In the genomic region with DNA sequence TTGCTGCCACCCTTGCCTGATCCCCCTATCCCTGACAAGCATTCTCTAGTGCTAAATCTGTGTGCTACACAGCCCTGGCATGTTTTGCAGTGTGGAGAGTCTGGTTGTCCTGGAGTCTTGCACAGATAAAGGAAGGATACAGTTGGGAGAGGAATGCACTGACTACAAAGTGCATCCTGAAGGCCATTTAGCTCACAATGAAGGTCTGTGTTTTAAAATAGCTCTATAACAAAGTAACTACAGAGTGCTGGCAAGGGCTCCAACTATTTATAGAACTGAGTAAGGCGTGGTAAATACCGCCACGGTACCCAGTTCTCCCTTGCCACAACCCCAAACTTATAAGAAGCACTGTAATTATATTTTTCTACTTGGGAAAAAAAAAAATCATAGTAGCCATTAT, we compare ENCODE assay signal across 9 mouse cellular contexts.
DNase-seq lines count a peak whose midpoint lies in the region; ATAC-seq and TF ChIP-seq lines count a peak whose summit lies in the region.
"Had no signal": no experiment of that assay in that cellular context is flagged by ENCODE, and none has a peak within 500 bp of the region (broad histone marks: within the 10 kb centered on the region; RNA-seq: fewer than 3 reads in every experiment).

No protein-coding gene starts in this region.

- H3K9ac ChIP-seq in midbrain, embryonic 16.5 days (ENCODE audit: low read depth, low read length) = no peak overlapping the region
- no peak overlapping the region for H3K9ac ChIP-seq in midbrain, embryonic 11.5 days (ENCODE audit: low read length)
- no peak overlapping the region for H3K9ac ChIP-seq in heart, postnatal 0 days (replicated peaks; ENCODE audit: low read depth, low read length)
- H3K9ac ChIP-seq in stomach, embryonic 16.5 days (ENCODE audit: low read length) = no peak overlapping the region

- no peak for TF ChIP-seq CTCF in heart, postnatal 0 days (IDR thresholded peaks at IDR 0.05; ENCODE audit: low read depth)
- no peak for TF ChIP-seq CTCF in thymus, adult 2 months (IDR thresholded peaks at IDR 0.05; ENCODE audit: borderline replicate concordance, control insufficient read depth, extremely low read depth, insufficient read depth, low read length, poor library complexity)

- H3K27ac ChIP-seq in midbrain, embryonic 16.5 days (ENCODE audit: low read length) = no peak overlapping the region
- no peak overlapping the region for H3K27ac ChIP-seq in midbrain, embryonic 11.5 days (ENCODE audit: low read depth, low read length)
- H3K27ac ChIP-seq in heart, postnatal 0 days (ENCODE audit: low read depth) = peak overlapping the region; percentile 86
- H3K27ac ChIP-seq in stomach, embryonic 16.5 days (ENCODE audit: low read length) = peak overlapping the region; percentile 57
- H3K27ac ChIP-seq in thymus, adult 2 months (ENCODE audit: control insufficient read depth, insufficient read depth, low read length) = no peak overlapping the region; the same call in 1 of the 2 replicates
- H3K27ac ChIP-seq: midbrain, embryonic 10.5 days had no signal

- no peaks in the 10 kb centered on the region for H3K9me3 ChIP-seq in midbrain, embryonic 16.5 days (replicated peaks; ENCODE audit: control insufficient read depth, low read length, poor library complexity, severe bottlenecking)
- no peaks in the 10 kb centered on the region for H3K9me3 ChIP-seq in midbrain, embryonic 11.5 days (ENCODE audit: control insufficient read depth, low read length)
- no peaks in the 10 kb centered on the region for H3K9me3 ChIP-seq in heart, postnatal 0 days (replicated peaks; ENCODE audit: control insufficient read depth, low read length)
- no peaks in the 10 kb centered on the region for H3K9me3 ChIP-seq in stomach, embryonic 16.5 days (replicated peaks; ENCODE audit: control insufficient read depth, low read length)
- H3K9me3 ChIP-seq: midbrain, embryonic 10.5 days had no signal

- H3K36me3 ChIP-seq in midbrain, embryonic 16.5 days (ENCODE audit: control insufficient read depth, insufficient read depth, low read length) = no peaks in the 10 kb centered on the region
- H3K36me3 ChIP-seq in midbrain, embryonic 11.5 days (ENCODE audit: control insufficient read depth, insufficient read depth, low read length) = no peaks in the 10 kb centered on the region
- no peaks in the 10 kb centered on the region for H3K36me3 ChIP-seq in heart, postnatal 0 days (replicated peaks; ENCODE audit: control insufficient read depth, insufficient read depth, low read length)
- no peaks in the 10 kb centered on the region for H3K36me3 ChIP-seq in stomach, embryonic 16.5 days (ENCODE audit: control insufficient read depth, insufficient read depth, low read length)
- no peaks in the 10 kb centered on the region for H3K36me3 ChIP-seq in thymus, adult 2 months (ENCODE audit: control insufficient read depth, insufficient read depth, low read length)
- H3K36me3 ChIP-seq: midbrain, embryonic 10.5 days had no signal

- WGBS in midbrain, embryonic 16.5 days = 67% methylated on average over 3 of the region's 3 CpGs
- 92% methylated on average over 3 of the region's 3 CpGs for WGBS in midbrain, embryonic 11.5 days
- WGBS in heart, postnatal 0 days = 0% methylated on average over 3 of the region's 3 CpGs
- WGBS in stomach, embryonic 16.5 days = 36% methylated on average over 3 of the region's 3 CpGs
- 37% methylated on average over 3 of the region's 3 CpGs for WGBS in thymus, adult 2 months

- no peak overlapping the region for H3K4me3 ChIP-seq in midbrain, embryonic 16.5 days (ENCODE audit: low read depth, low read length)
- no peak overlapping the region for H3K4me3 ChIP-seq in midbrain, embryonic 11.5 days (ENCODE audit: low read depth, low read length)
- H3K4me3 ChIP-seq in heart, postnatal 0 days (ENCODE audit: low read depth, low read length) = peak overlapping the region; percentile 22
- H3K4me3 ChIP-seq in stomach, embryonic 16.5 days (replicated peaks; ENCODE audit: low read length) = no peak overlapping the region
- no peak overlapping the region for H3K4me3 ChIP-seq in thymus, adult 2 months (ENCODE audit: control insufficient read depth, insufficient read depth, low read length)
- H3K4me3 ChIP-seq: midbrain, embryonic 10.5 days had no signal

- H3K27me3 ChIP-seq in midbrain, embryonic 16.5 days (ENCODE audit: control insufficient read depth, insufficient read depth, low read depth, low read length) = no peaks in the 10 kb centered on the region
- no peaks in the 10 kb centered on the region for H3K27me3 ChIP-seq in midbrain, embryonic 11.5 days (ENCODE audit: control insufficient read depth, insufficient read depth, low read length)
- no peaks in the 10 kb centered on the region for H3K27me3 ChIP-seq in heart, postnatal 0 days (ENCODE audit: control insufficient read depth, insufficient read depth, low read length)
- no peaks in the 10 kb centered on the region for H3K27me3 ChIP-seq in stomach, embryonic 16.5 days (ENCODE audit: control insufficient read depth, insufficient read depth, low read length)
- H3K27me3 ChIP-seq in thymus, adult 2 months (ENCODE audit: control insufficient read depth, insufficient read depth, low read length) = no peaks in the 10 kb centered on the region

- H3K4me1 ChIP-seq in midbrain, embryonic 16.5 days (ENCODE audit: control insufficient read depth, insufficient read depth, low read length) = peaks cover 3% of the 10 kb centered on the region; the same call in 1 of the 2 replicates
- H3K4me1 ChIP-seq in midbrain, embryonic 11.5 days (ENCODE audit: control insufficient read depth, insufficient read depth, low read length) = no peaks in the 10 kb centered on the region
- peaks cover 49% of the 10 kb centered on the region for H3K4me1 ChIP-seq in heart, postnatal 0 days (ENCODE audit: control insufficient read depth, insufficient read depth)
- H3K4me1 ChIP-seq in stomach, embryonic 16.5 days (ENCODE audit: control insufficient read depth, insufficient read depth, low read length) = no peaks in the 10 kb centered on the region
- peaks cover 2% of the 10 kb centered on the region; the same call in 1 of the 2 replicates for H3K4me1 ChIP-seq in thymus, adult 2 months (replicated peaks; ENCODE audit: control insufficient read depth, insufficient read depth, low read length)
- H3K4me1 ChIP-seq: midbrain, embryonic 10.5 days had no signal

- DNase-seq in heart, adult 11 months = peak; percentile 96
- no peak for DNase-seq in heart, postnatal 36 days
- no peak for DNase-seq in midbrain, embryonic 11.5 days (ENCODE audit: low spot score, missing footprints)
- DNase-seq in heart, postnatal 0 days (ENCODE audit: low spot score) = peak; percentile 94
- DNase-seq in thymus, adult 2 months = no peak

- peak; percentile 73; the same call in 1 of the 2 replicates for TF ChIP-seq EP300 in heart, postnatal 0 days (IDR thresholded peaks at IDR 0.05; ENCODE audit: low read depth)

- H3K4me2 ChIP-seq in midbrain, embryonic 16.5 days (ENCODE audit: low read length) = no peak overlapping the region
- H3K4me2 ChIP-seq in midbrain, embryonic 11.5 days = no peak overlapping the region
- H3K4me2 ChIP-seq in heart, postnatal 0 days (ENCODE audit: low read depth, low read length) = peak overlapping the region; percentile 53
- H3K4me2 ChIP-seq in stomach, embryonic 16.5 days (ENCODE audit: low read depth, low read length) = no peak overlapping the region

- intact Hi-C loops in heart, postnatal 36 days (cut with DNase I) = no loop called here

- ATAC-seq in midbrain, embryonic 16.5 days = 0 out of 2 replicates have a peak, but pooled peaks have one; percentile 48
- ATAC-seq in midbrain, embryonic 11.5 days (ENCODE audit: low FRiP score) = no peak
- ATAC-seq in heart, postnatal 0 days (ENCODE audit: insufficient read depth, low read depth) = peak; percentile 97
- ATAC-seq in stomach, embryonic 16.5 days (ENCODE audit: insufficient read depth, low FRiP score) = peak; percentile 40; the same call in 1 of the 2 replicates
- ATAC-seq in CD4-positive, CD25-positive, alpha-beta regulatory T cell, adult 4 months = no peak

- TF ChIP-seq POLR2A in thymus, adult 2 months (IDR thresholded peaks at IDR 0.05; ENCODE audit: control insufficient read depth, extremely low read depth, insufficient read depth, low read length, poor library complexity) = no peak

Comparison
In these comparisons a context has a peak if more than half of its experiments do, and no peak if none do; other contexts are left out.
1. DNase-seq: peak in heart, adult 11 months (single experiment) and heart, postnatal 0 days (single experiment); none in heart, postnatal 36 days (0 of 2), midbrain, embryonic 11.5 days (single experiment) and thymus, adult 2 months (single experiment).
2. ATAC-seq: peak in midbrain, embryonic 16.5 days (single experiment), heart, postnatal 0 days (single experiment) and stomach, embryonic 16.5 days (single experiment); none in midbrain, embryonic 11.5 days (single experiment) and CD4-positive, CD25-positive, alpha-beta regulatory T cell, adult 4 months (single experiment).
3. H3K27ac ChIP-seq: peak in heart, postnatal 0 days (single experiment) and stomach, embryonic 16.5 days (single experiment); none in midbrain, embryonic 16.5 days (single experiment), midbrain, embryonic 11.5 days (single experiment) and thymus, adult 2 months (single experiment).